Mouse (Mus musculus): Measurements from ENCODE around the gene Gpr68. TPM values are rescaled to one million over a fixed set of nuclear protein-coding genes. Genes with fewer than 3 reads are reported as not detected.
A peak's percentile ranks its signal among the peaks of the same experiment; 100 is the strongest.

Gene Gpr68
- 0.20 and 0.32 TPM in 2 replicates for polyA plus RNA-seq (2014; fragmentation: Nextera tagmentation; extraction: Ambion mirVana)

GRCm38 (mm10) chr12:100907598-100908297 is at the start of gene Gpr68:
Gene Gpr68 (minus strand): TSS chr12:100908198.
- Histone ChIP-seq H3K9me3 (ENCODE audit: low read depth, low read length) (no peaks in the 10 kb centered on the region), H3K27me3 (ENCODE audit: insufficient read depth, low read length) (peaks cover 16% of the 10 kb centered on the region; the same call in 1 of the 2 replicates), H3K27ac (ENCODE audit: low read depth) (no peak within 1 kb of the TSS), H3K4me2 (peak within 1 kb of the TSS; percentile 73), H3K9ac (peak within 1 kb of the TSS; percentile 38), H3K36me3 (ENCODE audit: insufficient read depth) (peaks cover 7% of the 10 kb centered on the region; the same call in 1 of the 2 replicates), H3K4me1 (ENCODE audit: insufficient read depth) (no peaks in the 10 kb centered on the region), H3K4me3 (ENCODE audit: low read depth, low read length) (peak within 1 kb of the TSS; percentile 34)
- 5% methylated on average over 39 of the region's 39 CpGs for WGBS
- DNase-seq (peak; percentile 42), ATAC-seq (ENCODE audit: insufficient read depth) (peak; percentile 74)
- no peak for TF ChIP-seq CTCF (IDR thresholded peaks at IDR 0.05; ENCODE audit: low read depth)

- Histone ChIP-seq H3K9me3 (ENCODE audit: low read depth, low read length) (no peaks in the 10 kb centered on the region), H3K27ac (ENCODE audit: low read depth) (no peak overlapping the region), H3K36me3 (ENCODE audit: insufficient read depth) (no peaks in the 10 kb centered on the region), H3K4me2 (no peak overlapping the region), H3K27me3 (ENCODE audit: insufficient read depth, low read length) (no peaks in the 10 kb centered on the region), H3K4me3 (ENCODE audit: low read depth, low read length) (no peak overlapping the region), H3K9ac (no peak overlapping the region), H3K4me1 (ENCODE audit: insufficient read depth) (0 out of 2 replicates have a peak, but pooled peaks cover 3% of the 10 kb centered on the region)
- ATAC-seq (ENCODE audit: insufficient read depth) (no peak), DNase-seq (no peak)
- 69% methylated on average over 3 of the region's 3 CpGs for WGBS
- TF ChIP-seq CTCF (IDR thresholded peaks at IDR 0.05; ENCODE audit: low read depth), result no peak
These were observed 49.3 kb upstream of the Gpr68 start for GRCm38 (mm10) chr12:100957257-100957656.

GRCm38 (mm10) chr12:100956825-100957224 is 48.8 kb upstream of the Gpr68 start:
- ATAC-seq (ENCODE audit: insufficient read depth) (no peak), DNase-seq (no peak)
- no peak overlapping the region for H3K9ac ChIP-seq
- no peak overlapping the region for H3K4me2 ChIP-seq
- no peaks in the 10 kb centered on the region for H3K27me3 ChIP-seq (ENCODE audit: insufficient read depth, low read length)
- WGBS, result 61% methylated on average over 4 of the region's 4 CpGs
- 0 out of 2 replicates have a peak, but pooled peaks cover 3% of the 10 kb centered on the region for H3K4me1 ChIP-seq (ENCODE audit: insufficient read depth)
- H3K4me3 ChIP-seq (ENCODE audit: low read depth, low read length), result no peak overlapping the region
- H3K36me3 ChIP-seq (ENCODE audit: insufficient read depth), result no peaks in the 10 kb centered on the region
- H3K27ac ChIP-seq (ENCODE audit: low read depth), result peak overlapping the region; percentile 24; the same call in 1 of the 2 replicates
- TF ChIP-seq CTCF (IDR thresholded peaks at IDR 0.05; ENCODE audit: low read depth), result no peak
- H3K9me3 ChIP-seq (ENCODE audit: low read depth, low read length), result no peaks in the 10 kb centered on the region

- WGBS, result 70% methylated on average over 2 of the region's 2 CpGs
- Histone ChIP-seq H3K4me1 (ENCODE audit: insufficient read depth) (0 out of 2 replicates have a peak, but pooled peaks cover 3% of the 10 kb centered on the region), H3K9ac (no peak overlapping the region), H3K27me3 (ENCODE audit: insufficient read depth, low read length) (no peaks in the 10 kb centered on the region), H3K36me3 (ENCODE audit: insufficient read depth) (no peaks in the 10 kb centered on the region), H3K27ac (ENCODE audit: low read depth) (peak overlapping the region; percentile 26; the same call in 1 of the 2 replicates), H3K4me3 (ENCODE audit: low read depth, low read length) (no peak overlapping the region), H3K4me2 (no peak overlapping the region), H3K9me3 (ENCODE audit: low read depth, low read length) (no peaks in the 10 kb centered on the region)
- TF ChIP-seq CTCF (IDR thresholded peaks at IDR 0.05; ENCODE audit: low read depth), result no peak
- DNase-seq (no peak), ATAC-seq (ENCODE audit: insufficient read depth) (no peak)
These were observed 48.0 kb upstream of the Gpr68 start for GRCm38 (mm10) chr12:100956028-100956427.

- WGBS, result 53% methylated on average over 8 of the region's 8 CpGs
- no peaks in the 10 kb centered on the region for H3K36me3 ChIP-seq (ENCODE audit: insufficient read depth)
These were observed 45.9 kb upstream of the Gpr68 start for GRCm38 (mm10) chr12:100953926-100954325.

GRCm38 (mm10) chr12:100952193-100952931 is 44.4 kb upstream of the Gpr68 start:
- 0 out of 2 replicates have a peak, but pooled peaks cover 3% of the 10 kb centered on the region for H3K36me3 ChIP-seq (ENCODE audit: insufficient read depth)
- 0 out of 2 replicates have a peak, but pooled peaks cover 3% of the 10 kb centered on the region for H3K4me1 ChIP-seq (ENCODE audit: insufficient read depth)
- peak; percentile 81 for TF ChIP-seq CTCF (IDR thresholded peaks at IDR 0.05; ENCODE audit: low read depth)
- H3K4me2 ChIP-seq, result no peak overlapping the region
- no peak overlapping the region; the same call in 1 of the 2 replicates for H3K27ac ChIP-seq (ENCODE audit: low read depth)
- H3K9ac ChIP-seq, result no peak overlapping the region
- WGBS, result 24% methylated on average over 9 of the region's 9 CpGs
- ATAC-seq (ENCODE audit: insufficient read depth) (peak; percentile 86), DNase-seq (peak; percentile 90)
- H3K27me3 ChIP-seq (ENCODE audit: insufficient read depth, low read length), result no peaks in the 10 kb centered on the region
- H3K4me3 ChIP-seq (ENCODE audit: low read depth, low read length), result no peak overlapping the region
- no peaks in the 10 kb centered on the region for H3K9me3 ChIP-seq (ENCODE audit: low read depth, low read length)

More at GRCm38 (mm10) chr12:100953926-100954325, 45.9 kb upstream of the Gpr68 start:
- H3K9ac ChIP-seq, result no peak overlapping the region
- H3K4me2 ChIP-seq, result no peak overlapping the region
- no peaks in the 10 kb centered on the region for H3K27me3 ChIP-seq (ENCODE audit: insufficient read depth, low read length)
- no peak for TF ChIP-seq CTCF (IDR thresholded peaks at IDR 0.05; ENCODE audit: low read depth)
- no peak overlapping the region for H3K27ac ChIP-seq (ENCODE audit: low read depth)
- ATAC-seq (ENCODE audit: insufficient read depth) (no peak), DNase-seq (no peak)
- H3K4me1 ChIP-seq (ENCODE audit: insufficient read depth), result 0 out of 2 replicates have a peak, but pooled peaks cover 3% of the 10 kb centered on the region
- H3K4me3 ChIP-seq (ENCODE audit: low read depth, low read length), result no peak overlapping the region
- no peaks in the 10 kb centered on the region for H3K9me3 ChIP-seq (ENCODE audit: low read depth, low read length)

- no peak for ATAC-seq (ENCODE audit: insufficient read depth)
- no peak for DNase-seq
- H3K27me3 ChIP-seq (ENCODE audit: insufficient read depth, low read length), result no peaks in the 10 kb centered on the region
- H3K27ac ChIP-seq (ENCODE audit: low read depth), result no peak overlapping the region
- H3K36me3 ChIP-seq (ENCODE audit: insufficient read depth), result peaks cover 17% of the 10 kb centered on the region; the same call in 1 of the 2 replicates
- no peak overlapping the region for H3K4me2 ChIP-seq
- H3K9ac ChIP-seq, result no peak overlapping the region
- no peak overlapping the region for H3K4me3 ChIP-seq (ENCODE audit: low read depth, low read length)
- whole genome bisulfite sequencing, result 79% methylated on average over 5 of the region's 5 CpGs
- no peak for TF ChIP-seq CTCF (IDR thresholded peaks at IDR 0.05; ENCODE audit: low read depth)
- H3K9me3 ChIP-seq (ENCODE audit: low read depth, low read length), result no peaks in the 10 kb centered on the region
- H3K4me1 ChIP-seq (ENCODE audit: insufficient read depth), result no peaks in the 10 kb centered on the region
These were observed 41.1 kb upstream of the Gpr68 start for GRCm38 (mm10) chr12:100949146-100949545.
